Mouse (Mus musculus): ENCODE measurements around the gene Tnc.

Gene Tnc

GRCm38 (mm10) chr4:64029486-64029885 is 17.3 kb downstream of the Tnc start:
- DNase-seq (ENCODE audit: inconsistent age in 2 of 2, low spot score in 1 of 2): no peak

- DNase-seq (ENCODE audit: inconsistent age in 2 of 2, low spot score in 1 of 2): peak in 1 of 2 experiments; percentile 44
These were observed 21.2 kb downstream of the Tnc start for GRCm38 (mm10) chr4:64025591-64025990.

GRCm38 (mm10) chr4:64024041-64024779 is 22.6 kb downstream of the Tnc start:
- DNase-seq (ENCODE audit: inconsistent age in 2 of 2, low spot score in 1 of 2): no peak

- DNase-seq (ENCODE audit: inconsistent age in 2 of 2, low spot score in 1 of 2): no peak
These were observed 25.8 kb downstream of the Tnc start for GRCm38 (mm10) chr4:64020930-64021589.

GRCm38 (mm10) chr4:64020151-64020550 is 26.7 kb downstream of the Tnc start:
- no peak for DNase-seq (ENCODE audit: inconsistent age in 2 of 2, low spot score in 1 of 2)

GRCm38 (mm10) chr4:64011308-64011707 is 35.5 kb downstream of the Tnc start:
- no peak for DNase-seq (ENCODE audit: inconsistent age in 2 of 2, low spot score in 1 of 2)

GRCm38 (mm10) chr4:64009936-64010335 is 36.9 kb downstream of the Tnc start:
- DNase-seq (ENCODE audit: inconsistent age in 2 of 2, low spot score in 1 of 2): no peak

- no peak for DNase-seq (ENCODE audit: inconsistent age in 2 of 2, low spot score in 1 of 2)
These were observed 41.6 kb downstream of the Tnc start for GRCm38 (mm10) chr4:64005198-64005597.

GRCm38 (mm10) chr4:64003677-64004076 is 43.1 kb downstream of the Tnc start:
- peak in 1 of 2 experiments; percentile 64 for DNase-seq (ENCODE audit: inconsistent age in 2 of 2, low spot score in 1 of 2)

GRCm38 (mm10) chr4:64002168-64002567 is 44.6 kb downstream of the Tnc start:
- no peak for DNase-seq (ENCODE audit: inconsistent age in 2 of 2, low spot score in 1 of 2)

GRCm38 (mm10) chr4:64000788-64001187 is 46.0 kb downstream of the Tnc start:
- DNase-seq (ENCODE audit: inconsistent age in 2 of 2, low spot score in 1 of 2): peak in 1 of 2 experiments; percentile 60

- no peak for DNase-seq (ENCODE audit: inconsistent age in 2 of 2, low spot score in 1 of 2)
These were observed 46.5 kb downstream of the Tnc start for GRCm38 (mm10) chr4:64000293-64000692.

GRCm38 (mm10) chr4:63993462-63994113 is 53.2 kb downstream of the Tnc start:
- peak; percentile 21 to 79 for DNase-seq (ENCODE audit: inconsistent age in 2 of 2, low spot score in 1 of 2)

- DNase-seq (ENCODE audit: inconsistent age in 2 of 2, low spot score in 1 of 2): no peak
These were observed 56.6 kb downstream of the Tnc start for GRCm38 (mm10) chr4:63990216-63990615.

- no peak for DNase-seq (ENCODE audit: inconsistent age in 2 of 2, low spot score in 1 of 2)
These were observed 58.7 kb downstream of the Tnc start for GRCm38 (mm10) chr4:63988090-63988489.

GRCm38 (mm10) chr4:63986576-63986975 is 60.2 kb downstream of the Tnc start:
- no peak for DNase-seq (ENCODE audit: inconsistent age in 2 of 2, low spot score in 1 of 2)

- DNase-seq (ENCODE audit: inconsistent age in 2 of 2, low spot score in 1 of 2): no peak
These were observed 63.7 kb downstream of the Tnc start for GRCm38 (mm10) chr4:63983098-63983445.

- no peak for DNase-seq (ENCODE audit: inconsistent age in 2 of 2, low spot score in 1 of 2)
These were observed 64.3 kb downstream of the Tnc start for GRCm38 (mm10) chr4:63982425-63983097.

GRCm38 (mm10) chr4:63980211-63980794 is 66.5 kb downstream of the Tnc start:
- DNase-seq (ENCODE audit: inconsistent age in 2 of 2, low spot score in 1 of 2): no peak

- no peak for DNase-seq (ENCODE audit: inconsistent age in 2 of 2, low spot score in 1 of 2)
These were observed 67.2 kb downstream of the Tnc start for GRCm38 (mm10) chr4:63979635-63980034.

GRCm38 (mm10) chr4:63972536-63972935 is 74.3 kb downstream of the Tnc start:
- DNase-seq (ENCODE audit: inconsistent age in 2 of 2, low spot score in 1 of 2): no peak
